Mouse (Mus musculus) spleen, adult 2 months (tissue): Measurements from ENCODE around the gene Ap3s2. TPM values are rescaled to one million over a fixed set of nuclear protein-coding genes. Genes with fewer than 3 reads are reported as not detected.
A peak's percentile ranks its signal among the peaks of the same experiment; 100 is the strongest.

Experiments
- DNase-seq, 2 experiments: peaks; one replicate each; pipeline versions ENCODE4 v3.0.0 to v3.0.0-alpha.2; 2012 to 2021; ENCODE audit warnings: low spot score in 2 of 2, low read depth in 1 of 2
- H3K27ac ChIP-seq: fragments of 200-500 bp; 2 replicates; pipeline ENCODE4 v1.5.1; 2012; ENCODE audit warnings: low read length, inconsistent platforms; ENCODE audit not compliant: insufficient read depth
- H3K27me3 ChIP-seq: fragments of 200-500 bp; 2 replicates; pipeline ENCODE4 v1.6.1; 2012; ENCODE audit warnings: mild to moderate bottlenecking, moderate library complexity, low read length, inconsistent platforms; ENCODE audit not compliant: control insufficient read depth, insufficient read depth
- H3K36me3 ChIP-seq: fragments of 200-500 bp; 2 replicates; pipeline ENCODE4 v1.6.1; 2012; ENCODE audit warnings: mild to moderate bottlenecking, low read length, inconsistent platforms; ENCODE audit not compliant: control insufficient read depth, insufficient read depth
- H3K4me1 ChIP-seq: fragments of 200-500 bp; 2 replicates; pipeline ENCODE4 v1.6.1; 2011; ENCODE audit warnings: inconsistent platforms; ENCODE audit not compliant: control insufficient read depth, insufficient read depth, insufficient read length
- H3K4me3 ChIP-seq: fragments of 200-500 bp; 2 replicates; pipeline ENCODE4 v1.5.1; 2011; ENCODE audit warnings: mild to moderate bottlenecking, inconsistent platforms; ENCODE audit not compliant: insufficient read depth, insufficient read length; ENCODE audit errors: extremely low read depth
- CTCF ChIP-seq: fragments of 200-500 bp; IDR thresholded peaks from 2 replicates; pipeline ENCODE4 v1.5.1; 2011; ENCODE audit warnings: mild to moderate bottlenecking, inconsistent platforms; ENCODE audit not compliant: insufficient read depth, insufficient read length, insufficient replicate concordance; ENCODE audit errors: extremely low read depth
- POLR2A ChIP-seq: fragments of 200-500 bp; IDR thresholded peaks from 2 replicates; pipeline ENCODE4 v1.6.1; 2011; ENCODE audit warnings: low read depth, low read length, inconsistent platforms
- WGBS: fragments of 180-500 bp; shearing (Covaris S2); methylation state at CpG from one replicate; pipeline ENCODE4 v1.1.7; 2018; 5-methylcytosine and 5-hydroxymethylcytosine counted together
- polyA plus RNA-seq: library from polyadenylated mRNA; depleted of rRNA; stranded (reverse); fragments of >200 nt; gene quantifications from 2 replicates; pipeline ENCODE4 v1.2.3, GENCODE M21; 2012

The Ap3s2 gene
- polyA plus RNA-seq, 1 experiment: 8.3 TPM

DNA sequence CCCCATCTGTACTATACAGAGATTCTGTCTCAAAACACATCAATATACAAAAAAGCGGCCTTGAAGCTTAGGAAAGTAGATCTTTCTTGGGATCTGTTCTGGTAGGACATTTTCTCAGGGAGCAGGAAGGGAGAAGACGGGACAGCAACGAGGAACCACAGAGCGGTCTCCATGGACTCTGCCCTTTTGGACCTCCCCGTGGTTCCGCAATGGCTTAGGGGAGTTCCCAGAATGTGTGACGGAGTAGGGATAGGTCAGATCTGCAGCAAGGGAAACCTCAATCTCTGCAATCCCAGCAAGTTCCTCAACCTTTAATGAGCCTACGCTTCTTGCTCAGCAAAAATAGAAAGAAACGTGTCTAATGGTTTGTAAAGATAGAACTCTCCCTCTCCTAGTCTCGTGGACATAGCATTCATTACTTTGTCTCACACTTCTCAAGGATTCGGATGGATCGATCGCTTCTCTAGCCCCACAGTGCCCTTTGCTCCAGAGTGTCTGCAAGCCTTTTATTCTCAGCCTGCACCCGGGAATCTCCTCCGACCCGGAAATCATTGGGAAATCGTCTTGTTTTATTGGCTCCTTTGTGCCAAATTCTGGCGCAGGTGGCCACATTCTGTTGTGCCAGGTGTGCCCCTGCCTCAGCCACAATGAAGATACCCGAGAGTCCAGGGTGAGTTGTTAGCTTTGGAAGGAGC is 15.2 kb upstream of the Ap3s2 start:
- Histone ChIP-seq H3K27ac (no peak overlapping the region), H3K36me3 (no peaks in the 10 kb centered on the region), H3K4me3 (no peak overlapping the region), H3K27me3 (peaks cover 7% of the 10 kb centered on the region), H3K4me1 (no peaks in the 10 kb centered on the region)
- 21% methylated on average over 19 of the region's 19 CpGs for WGBS
- DNase-seq: no peak
- TF ChIP-seq CTCF: no peak
- no peak for TF ChIP-seq POLR2A

- no peak for DNase-seq
- no peaks in the 10 kb centered on the region for H3K4me1 ChIP-seq
- TF ChIP-seq CTCF (no peak), POLR2A (no peak)
- 12% methylated on average over 32 of the region's 32 CpGs for WGBS
- H3K27ac ChIP-seq: no peak within 1 kb of the TSS
- H3K27me3 ChIP-seq: peaks cover 7% of the 10 kb centered on the region
- H3K36me3 ChIP-seq: no peaks in the 10 kb centered on the region
- peak within 1 kb of the TSS; percentile 43; the same call in 1 of the 2 replicates for H3K4me3 ChIP-seq
Measured at GRCm38 (mm10) chr7:79934862-79935510, 14.5 kb upstream of the Ap3s2 start, which contains the start of gene Arpin. Arpin (minus strand) TSS chr7:79935359.

GRCm38 (mm10) chr7:79934461-79934860 is 14.0 kb upstream of the Ap3s2 start:
- no peak for DNase-seq
- Histone ChIP-seq H3K4me1 (no peaks in the 10 kb centered on the region), H3K27me3 (peaks cover 7% of the 10 kb centered on the region), H3K36me3 (no peaks in the 10 kb centered on the region), H3K27ac (no peak overlapping the region), H3K4me3 (no peak overlapping the region)
- TF ChIP-seq POLR2A: no peak
- 72% methylated on average over 5 of the region's 5 CpGs for WGBS

GRCm38 (mm10) chr7:79928516-79929052 is 8.1 kb upstream of the Ap3s2 start:
- H3K36me3 ChIP-seq: no peaks in the 10 kb centered on the region
- WGBS: 72% methylated on average over 2 of the region's 2 CpGs
- DNase-seq: no peak
- H3K27me3 ChIP-seq: no peaks in the 10 kb centered on the region
- H3K4me3 ChIP-seq: no peak overlapping the region
- H3K27ac ChIP-seq: no peak overlapping the region
- TF ChIP-seq POLR2A: no peak
- TF ChIP-seq CTCF: no peak
- H3K4me1 ChIP-seq: no peaks in the 10 kb centered on the region

DNA sequence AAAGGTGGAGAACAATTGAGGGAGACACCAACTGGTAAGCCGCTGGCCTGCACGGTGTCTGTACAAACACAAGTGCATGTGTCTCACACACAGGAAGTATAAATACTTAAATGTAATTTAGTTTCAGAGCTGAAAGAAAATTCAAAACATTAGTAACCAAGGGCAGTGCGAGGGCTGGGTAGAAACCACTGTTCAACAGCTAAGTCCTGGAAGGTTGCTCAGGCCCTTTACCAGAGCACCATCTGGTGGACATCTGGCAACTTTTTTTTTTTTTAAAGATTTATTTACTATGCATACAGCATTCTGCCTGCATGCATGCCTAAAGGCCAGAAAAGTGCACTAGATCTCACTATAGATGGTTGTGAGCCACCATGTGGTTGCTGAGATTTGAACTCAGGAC is 5.9 kb downstream of the Ap3s2 start:
- Histone ChIP-seq H3K4me3 (no peak overlapping the region), H3K4me1 (no peaks in the 10 kb centered on the region), H3K27ac (no peak overlapping the region), H3K36me3 (peaks cover 13% of the 10 kb centered on the region), H3K27me3 (no peaks in the 10 kb centered on the region)
- TF ChIP-seq CTCF (no peak), POLR2A (no peak)
- DNase-seq: no peak
- WGBS: 88% methylated on average over 3 of the region's 3 CpGs

- Histone ChIP-seq H3K36me3 (peaks cover 27% of the 10 kb centered on the region), H3K4me3 (no peak overlapping the region), H3K27me3 (no peaks in the 10 kb centered on the region), H3K4me1 (no peaks in the 10 kb centered on the region), H3K27ac (no peak overlapping the region)
- no peak for DNase-seq
- 88% methylated on average over 2 of the region's 2 CpGs for WGBS
- no peak for TF ChIP-seq CTCF
- TF ChIP-seq POLR2A: no peak
Measured at GRCm38 (mm10) chr7:79907356-79907755, 13.1 kb downstream of the Ap3s2 start.

DNA sequence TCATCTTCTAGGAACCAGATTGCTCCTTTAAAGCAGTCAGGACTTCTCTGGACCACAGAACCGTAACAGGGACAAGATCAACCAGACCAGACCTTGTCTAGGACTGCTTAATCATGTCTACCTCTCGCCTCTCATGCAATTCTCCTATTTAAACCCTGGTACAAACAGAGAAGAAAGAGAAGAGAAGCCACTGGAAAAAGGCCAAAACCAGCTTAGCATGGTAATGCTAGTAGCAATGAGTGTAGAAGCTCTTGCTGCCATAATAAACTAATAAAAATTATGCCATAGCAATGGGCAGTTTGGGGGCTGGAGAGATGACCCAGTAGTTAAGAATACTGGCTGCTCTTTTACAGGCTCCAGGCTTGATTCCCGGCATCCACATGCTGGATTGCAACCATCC is 13.5 kb downstream of the Ap3s2 start:
- no peak for DNase-seq
- no peak overlapping the region for H3K27ac ChIP-seq
- TF ChIP-seq CTCF (no peak), POLR2A (no peak)
- no peaks in the 10 kb centered on the region for H3K4me1 ChIP-seq
- H3K27me3 ChIP-seq: no peaks in the 10 kb centered on the region
- 97% methylated on average over 3 of the region's 3 CpGs for WGBS
- H3K4me3 ChIP-seq: no peak overlapping the region
- H3K36me3 ChIP-seq: peaks cover 28% of the 10 kb centered on the region
